Mouse (Mus musculus): Measurements from ENCODE around the gene Adal.
"Not testable (repeated sequence)": the region's sequence is repeated elsewhere in the genome, so short reads cannot be mapped to it uniquely, and the experiment has no call there.

Gene Adal

GRCm38 (mm10) chr2:121140018-121140882, at the start of gene Adal, which contains the start of gene Lcmt2:
Gene Adal (plus strand): TSS chr2:121140428.
Gene Lcmt2 (minus strand): TSS chr2:121140653.
- DNase-seq (ENCODE audit: low spot score) = peak; percentile 94

GRCm38 (mm10) chr2:121102051-121102450, 38.2 kb upstream of the Adal start:
- peak; percentile 77 for DNase-seq (ENCODE audit: low spot score)

- DNase-seq (ENCODE audit: low spot score) = no peak
Observed at GRCm38 (mm10) chr2:121105940-121106339, 34.3 kb upstream of the Adal start.

- DNase-seq (ENCODE audit: low spot score) = no peak
Observed at GRCm38 (mm10) chr2:121109695-121110094, 30.5 kb upstream of the Adal start, which contains the start of gene Tgm7. Gene Tgm7 (minus strand): TSS chr2:121109795.

- DNase-seq (ENCODE audit: low spot score) = no peak
Observed at GRCm38 (mm10) chr2:121115418-121115817, 24.8 kb upstream of the Adal start.

GRCm38 (mm10) chr2:121119260-121119659, 21.0 kb upstream of the Adal start:
- DNase-seq (ENCODE audit: low spot score) = no peak

- DNase-seq (ENCODE audit: low spot score) = not testable (repeated sequence)
Observed at GRCm38 (mm10) chr2:121126302-121126701, 13.9 kb upstream of the Adal start.

GRCm38 (mm10) chr2:121127536-121127935, 12.7 kb upstream of the Adal start:
- DNase-seq (ENCODE audit: low spot score) = no peak

GRCm38 (mm10) chr2:121128865-121129620, 11.2 kb upstream of the Adal start:
- DNase-seq (ENCODE audit: low spot score) = no peak

GRCm38 (mm10) chr2:121132822-121133221, 7.4 kb upstream of the Adal start:
- DNase-seq (ENCODE audit: low spot score) = no peak

GRCm38 (mm10) chr2:121137371-121137770, 2.9 kb upstream of the Adal start:
- no peak for DNase-seq (ENCODE audit: low spot score)

GRCm38 (mm10) chr2:121139266-121140017, 786 bp upstream of the Adal start:
- DNase-seq (ENCODE audit: low spot score) = no peak

GRCm38 (mm10) chr2:121141216-121142035, 1.2 kb downstream of the Adal start:
- no peak for DNase-seq (ENCODE audit: low spot score)

GRCm38 (mm10) chr2:121142415-121142814, 2.2 kb downstream of the Adal start:
- DNase-seq (ENCODE audit: low spot score) = no peak

- DNase-seq (ENCODE audit: low spot score) = no peak
Observed at GRCm38 (mm10) chr2:121149679-121150078, 9.5 kb downstream of the Adal start.

- peak; percentile 21 for DNase-seq (ENCODE audit: low spot score)
Observed at GRCm38 (mm10) chr2:121153100-121153499, 12.9 kb downstream of the Adal start.

GRCm38 (mm10) chr2:121169173-121169572, 28.9 kb downstream of the Adal start:
- no peak for DNase-seq (ENCODE audit: low spot score)

GRCm38 (mm10) chr2:121169902-121170301, 29.7 kb downstream of the Adal start:
- peak; percentile 40 for DNase-seq (ENCODE audit: low spot score)

GRCm38 (mm10) chr2:121170481-121170971, 30.3 kb downstream of the Adal start, which contains the start of gene Tubgcp4:
Gene Tubgcp4 (plus strand): TSS chr2:121170654.
- peak; percentile 66 for DNase-seq (ENCODE audit: low spot score)

GRCm38 (mm10) chr2:121170980-121171742, 30.9 kb downstream of the Adal start, which contains the start of gene Zscan29:
Gene Zscan29 (minus strand): TSS chr2:121171125.
- peak; percentile 95 for DNase-seq (ENCODE audit: low spot score)
